Comparison of ENCODE assay signal across 15 mouse cellular contexts in genomic region chr6:145003459-145003858, GRCm38 (mm10).
"Had no signal": no experiment of that assay in that cellular context is flagged by ENCODE, and none has a peak within 500 bp of the region (broad histone marks: within the 10 kb centered on the region; RNA-seq: fewer than 3 reads in every experiment).

No protein-coding gene starts in this region.

- H3K9me3 ChIP-seq: neural tube, embryonic 15.5 days; stomach, embryonic 15.5 days had no signal

- H3K4me2 ChIP-seq: neural tube, embryonic 15.5 days; stomach, embryonic 15.5 days had no signal

- DNase-seq: retina, postnatal 1 day; right cerebral cortex, adult 18-20 months; right cerebral cortex, postnatal 14 days; right cerebral cortex, postnatal 25 days; right cerebral cortex, postnatal 4 days; spleen, adult 18-20 months; thymus, adult 18-20 months; thymus, adult 2 months; thymus, postnatal 14 days; thymus, postnatal 25 days; thymus, postnatal 36 days; thymus, postnatal 4 days had no signal

- H3K27me3 ChIP-seq: neural tube, embryonic 15.5 days; stomach, embryonic 15.5 days had no signal

- H3K9ac ChIP-seq: neural tube, embryonic 15.5 days; stomach, embryonic 15.5 days had no signal

- H3K4me1 ChIP-seq: neural tube, embryonic 15.5 days; stomach, embryonic 15.5 days had no signal

- H3K27ac ChIP-seq: neural tube, embryonic 15.5 days; stomach, embryonic 15.5 days; stomach, postnatal 0 days had no signal

- H3K4me3 ChIP-seq: neural tube, embryonic 15.5 days; stomach, embryonic 15.5 days had no signal

- H3K36me3 ChIP-seq: stomach, embryonic 15.5 days had no signal
